Mouse (Mus musculus) forebrain, embryonic 15.5 days (tissue): ENCODE measurements around the gene Lbh. TPM values are rescaled to one million over a fixed set of nuclear protein-coding genes. Genes with fewer than 3 reads are reported as not detected.

ENCODE experiments used
- ATAC-seq: fragments of 200-750 bp; cut with Nextera tagmentation; replicated peaks from 2 replicates; pipeline ENCODE4 v1.8.0; 2017; ENCODE audit warnings: mild to moderate bottlenecking, moderate TSS enrichment, moderate library complexity
- H3K27ac ChIP-seq: fragments of 300-500 bp; sonication (generic); replicated peaks from 2 replicates; pipeline ENCODE4 v1.5.1; 2015; ENCODE audit warnings: mild to moderate bottlenecking, inconsistent platforms
- H3K27me3 ChIP-seq: fragments of 300-500 bp; sonication (generic); 2 replicates; pipeline ENCODE4 v1.6.1; 2015; ENCODE audit warnings: inconsistent platforms
- H3K36me3 ChIP-seq: fragments of 300-500 bp; sonication (generic); 2 replicates; pipeline ENCODE4 v1.6.1; 2015; ENCODE audit warnings: mild to moderate bottlenecking, inconsistent platforms
- H3K4me1 ChIP-seq: fragments of 300-500 bp; sonication (generic); 2 replicates; pipeline ENCODE4 v1.6.1; 2015; ENCODE audit warnings: inconsistent platforms
- H3K4me2 ChIP-seq: fragments of 300-500 bp; sonication (generic); replicated peaks from 2 replicates; pipeline ENCODE4 v1.6.1; 2015; ENCODE audit warnings: mild to moderate bottlenecking, inconsistent platforms
- H3K4me3 ChIP-seq: fragments of 300-500 bp; sonication (generic); 2 replicates; pipeline ENCODE4 v1.5.1; 2015; ENCODE audit warnings: mild to moderate bottlenecking, inconsistent platforms
- H3K9ac ChIP-seq: fragments of 300-500 bp; sonication (generic); replicated peaks from 2 replicates; pipeline ENCODE4 v1.6.1; 2015; ENCODE audit warnings: mild to moderate bottlenecking, inconsistent platforms
- H3K9me3 ChIP-seq: fragments of 300-500 bp; sonication (generic); 2 replicates; pipeline ENCODE4 v1.6.1; 2016; ENCODE audit warnings: inconsistent platforms
- WGBS: fragments of 180-500 bp; shearing (Covaris S2); methylation state at CpG from one replicate; pipeline ENCODE4 v1.1.7; 2015; ENCODE audit warnings: mixed read lengths; 5-methylcytosine and 5-hydroxymethylcytosine counted together
- polyA plus RNA-seq: library from polyadenylated mRNA; unstranded; fragments of >200 nt; fragmentation: Nextera tagmentation; extraction: Ambion mirVana; gene quantifications from 2 replicates; pipeline ENCODE4 v1.2.1, GENCODE M21; 2015

The Lbh gene
- polyA plus RNA-seq, 1 experiment from 2014 or later = 4.5 TPM

DNA sequence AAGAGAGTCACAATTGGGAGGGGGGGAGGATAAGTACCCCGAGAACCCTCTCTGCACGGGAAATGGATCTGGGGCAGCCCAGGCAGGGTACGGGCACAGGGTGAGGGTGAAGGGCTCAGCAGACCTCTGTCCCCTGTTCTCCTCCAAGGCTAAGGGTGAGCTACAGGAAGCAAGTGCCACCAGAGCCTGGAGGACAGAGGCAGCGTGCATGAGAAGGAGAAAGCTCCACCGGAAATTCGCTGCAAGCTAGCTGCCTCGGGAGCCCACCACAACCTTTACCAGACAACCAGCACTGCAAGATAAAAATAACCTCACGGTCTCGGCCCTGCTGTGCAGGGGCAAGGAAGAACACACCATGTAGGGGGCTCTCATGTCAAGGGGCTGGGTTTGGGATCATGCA is 30.0 kb downstream of the Lbh start:
- Histone ChIP-seq H3K9me3 (no peaks in the 10 kb centered on the region), H3K9ac (no peak overlapping the region), H3K27ac (no peak overlapping the region), H3K4me2 (no peak overlapping the region), H3K4me1 (no peaks in the 10 kb centered on the region), H3K36me3 (peaks cover 3% of the 10 kb centered on the region; the same call in 1 of the 2 replicates), H3K27me3 (no peaks in the 10 kb centered on the region), H3K4me3 (no peak overlapping the region)
- WGBS = 91% methylated on average over 9 of the region's 9 CpGs
- ATAC-seq = no peak

DNA sequence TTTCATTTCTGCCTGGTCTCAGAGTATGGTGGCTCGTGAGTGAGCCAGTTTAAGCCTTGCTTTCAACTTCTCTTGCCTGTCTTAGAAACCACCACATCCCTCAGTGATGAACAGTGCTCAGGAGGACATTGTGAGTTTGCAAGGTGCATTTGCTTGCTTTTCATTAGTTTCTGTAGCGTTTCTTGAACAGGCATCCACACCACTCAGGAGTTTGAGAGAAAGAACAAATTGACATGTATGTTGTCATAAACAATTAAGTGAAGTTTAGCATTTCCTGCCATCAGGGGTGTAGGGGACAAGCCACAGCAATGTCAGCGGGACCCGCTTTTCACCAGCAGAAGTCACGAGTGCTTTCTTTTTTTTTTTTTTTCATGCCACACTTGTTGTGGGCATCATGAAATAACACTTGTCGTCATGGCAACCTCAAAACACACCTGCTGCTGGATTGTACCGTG is 31.2 kb downstream of the Lbh start:
- no peaks in the 10 kb centered on the region for H3K36me3 ChIP-seq
- no peak overlapping the region for H3K4me3 ChIP-seq
- H3K9me3 ChIP-seq = no peaks in the 10 kb centered on the region
- 79% methylated on average over 7 of the region's 7 CpGs for WGBS
- no peak for ATAC-seq
- no peaks in the 10 kb centered on the region for H3K4me1 ChIP-seq
- no peak overlapping the region for H3K27ac ChIP-seq
- no peaks in the 10 kb centered on the region for H3K27me3 ChIP-seq
- no peak overlapping the region for H3K9ac ChIP-seq
- no peak overlapping the region for H3K4me2 ChIP-seq

DNA sequence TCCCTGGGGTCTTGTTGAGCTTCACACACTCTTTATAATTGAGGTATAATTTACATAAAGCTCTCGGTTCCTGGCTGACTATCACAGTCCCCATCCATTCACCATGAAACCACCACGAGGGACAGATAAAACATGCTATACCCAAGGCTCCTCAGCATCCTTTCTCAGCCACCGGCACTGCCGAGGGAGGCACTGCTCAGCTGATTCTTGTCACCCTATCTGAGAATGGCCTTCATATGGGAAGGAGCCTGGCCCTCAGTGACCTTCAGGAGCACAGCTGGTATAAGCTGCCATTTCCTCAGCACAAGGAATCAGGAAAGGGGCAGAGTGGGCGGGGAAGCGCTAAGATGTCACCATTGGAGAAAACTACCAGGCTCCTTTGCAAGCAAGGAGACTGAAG is 33.2 kb downstream of the Lbh start:
- 86% methylated on average over 6 of the region's 6 CpGs for WGBS
- H3K9ac ChIP-seq = no peak overlapping the region
- no peak for ATAC-seq
- H3K27ac ChIP-seq = no peak overlapping the region
- H3K36me3 ChIP-seq = no peaks in the 10 kb centered on the region
- no peak overlapping the region for H3K4me3 ChIP-seq
- no peak overlapping the region for H3K4me2 ChIP-seq
- no peaks in the 10 kb centered on the region for H3K27me3 ChIP-seq
- no peaks in the 10 kb centered on the region for H3K4me1 ChIP-seq
- H3K9me3 ChIP-seq = no peaks in the 10 kb centered on the region

DNA sequence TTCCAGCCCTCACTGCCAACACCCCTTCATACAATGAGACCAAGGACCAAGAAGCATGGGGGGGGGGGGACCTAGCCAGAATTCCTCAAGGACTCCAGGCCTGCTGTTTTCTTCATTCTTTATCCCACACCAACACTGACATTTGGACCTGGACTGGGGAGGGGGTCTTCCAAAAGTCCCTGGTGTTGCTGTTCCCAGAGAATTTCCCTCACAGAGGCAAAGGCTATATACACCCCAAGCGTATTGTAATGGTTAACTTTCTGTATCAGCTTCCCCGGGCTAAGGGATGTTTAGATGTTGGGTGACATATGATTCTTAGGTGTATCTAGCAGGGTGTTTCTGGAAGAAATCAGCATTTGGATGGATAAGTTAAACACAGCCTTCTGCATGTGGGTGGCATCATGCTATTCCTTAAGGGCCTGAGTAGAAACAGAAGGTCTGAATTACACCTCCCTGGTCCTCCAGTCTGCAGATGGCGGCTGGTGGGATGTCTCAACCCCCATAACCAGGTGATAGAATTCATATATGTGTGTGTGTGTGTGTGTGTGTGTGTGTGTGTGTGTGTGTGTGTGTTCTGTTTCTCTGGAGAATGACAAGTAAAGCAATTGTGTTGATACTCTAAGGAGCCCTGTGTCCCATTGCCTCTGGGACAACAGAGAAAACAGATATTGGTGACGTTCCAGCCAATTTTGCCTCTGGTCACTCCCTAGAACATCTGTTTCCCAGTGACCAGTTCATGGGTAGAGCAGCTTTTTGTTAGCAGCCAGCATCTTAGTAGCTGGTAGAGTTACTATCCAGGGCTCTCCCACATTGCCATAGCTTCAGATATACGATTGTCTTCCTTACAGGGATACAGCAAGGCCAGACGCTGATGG is 35.9 kb downstream of the Lbh start:
- H3K27ac ChIP-seq = no peak overlapping the region
- WGBS = 92% methylated on average over 6 of the region's 6 CpGs
- H3K27me3 ChIP-seq = no peaks in the 10 kb centered on the region
- H3K4me2 ChIP-seq = no peak overlapping the region
- no peak overlapping the region for H3K9ac ChIP-seq
- H3K4me1 ChIP-seq = no peaks in the 10 kb centered on the region
- no peaks in the 10 kb centered on the region for H3K9me3 ChIP-seq
- no peak overlapping the region for H3K4me3 ChIP-seq
- H3K36me3 ChIP-seq = no peaks in the 10 kb centered on the region
- no peak for ATAC-seq

DNA sequence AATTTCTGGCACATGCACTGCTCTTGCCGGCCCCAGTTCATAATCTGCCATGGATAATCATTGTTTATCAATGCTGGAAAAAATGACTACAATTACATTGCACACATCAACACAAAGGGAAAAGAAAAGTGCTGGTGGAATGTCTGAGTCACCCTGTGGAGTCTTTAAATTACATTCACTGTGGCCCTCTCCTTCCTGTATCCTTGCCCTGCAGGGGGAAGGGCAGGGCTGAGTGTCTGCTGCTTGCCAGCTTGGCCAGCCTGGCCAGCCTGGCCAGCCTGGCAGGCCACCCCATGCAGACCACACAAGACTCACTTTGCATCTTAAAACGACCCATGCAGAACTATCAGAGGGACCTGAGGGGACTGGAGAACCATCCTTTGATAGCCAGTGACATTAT is 37.4 kb downstream of the Lbh start:
- ATAC-seq = no peak
- Histone ChIP-seq H3K4me3 (no peak overlapping the region), H3K4me2 (no peak overlapping the region), H3K9ac (no peak overlapping the region), H3K27ac (no peak overlapping the region), H3K4me1 (no peaks in the 10 kb centered on the region), H3K27me3 (no peaks in the 10 kb centered on the region), H3K9me3 (no peaks in the 10 kb centered on the region), H3K36me3 (no peaks in the 10 kb centered on the region)
- WGBS = 43% methylated on average over 2 of the region's 2 CpGs

DNA sequence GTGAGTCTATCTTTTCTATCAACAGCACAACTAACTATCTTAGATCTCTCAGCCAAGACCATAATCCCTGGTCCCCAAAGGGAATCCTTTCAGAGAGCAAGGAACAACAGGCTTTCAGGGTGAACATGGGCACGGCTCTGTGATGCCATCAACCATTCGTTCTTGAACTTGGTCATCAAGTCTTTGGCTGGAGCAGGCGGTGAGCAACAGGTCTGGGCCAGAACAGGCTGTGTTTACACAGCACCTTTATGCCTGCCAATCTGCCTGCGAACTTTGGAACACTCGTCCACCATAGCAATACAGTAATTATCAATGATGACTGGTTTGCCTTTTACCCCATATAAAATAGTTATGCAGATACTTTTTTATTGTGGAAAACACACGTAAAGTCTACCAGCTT is 38.9 kb downstream of the Lbh start:
- no peak for ATAC-seq
- Histone ChIP-seq H3K4me2 (no peak overlapping the region), H3K27ac (no peak overlapping the region), H3K9me3 (no peaks in the 10 kb centered on the region), H3K4me1 (no peaks in the 10 kb centered on the region), H3K36me3 (no peaks in the 10 kb centered on the region), H3K27me3 (no peaks in the 10 kb centered on the region), H3K4me3 (no peak overlapping the region), H3K9ac (no peak overlapping the region)
- 87% methylated on average over 6 of the region's 6 CpGs for WGBS

DNA sequence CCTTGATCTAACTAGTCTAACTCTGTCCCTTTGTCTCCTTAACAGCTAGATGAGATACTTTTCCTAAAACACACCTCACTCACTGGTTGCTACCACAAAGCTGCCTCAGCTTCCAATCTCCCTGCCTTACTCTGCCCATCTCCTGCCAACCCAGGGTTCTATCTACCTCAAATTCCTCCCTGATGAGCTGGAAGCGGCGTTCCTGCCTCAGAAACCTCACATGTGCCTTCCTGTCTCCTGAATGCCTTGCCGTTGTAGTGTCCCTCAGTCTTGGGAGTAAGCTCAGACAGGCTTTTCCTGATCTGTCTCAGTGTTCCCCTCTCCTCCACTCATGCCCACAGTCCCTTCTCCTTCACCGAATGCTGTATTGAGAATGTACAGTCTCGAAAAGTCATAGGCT is 40.8 kb downstream of the Lbh start:
- no peak overlapping the region for H3K4me3 ChIP-seq
- H3K4me1 ChIP-seq = no peaks in the 10 kb centered on the region
- no peaks in the 10 kb centered on the region for H3K9me3 ChIP-seq
- no peak overlapping the region for H3K27ac ChIP-seq
- no peaks in the 10 kb centered on the region for H3K36me3 ChIP-seq
- H3K4me2 ChIP-seq = no peak overlapping the region
- WGBS = 93% methylated on average over 5 of the region's 5 CpGs
- H3K9ac ChIP-seq = no peak overlapping the region
- no peak for ATAC-seq
- no peaks in the 10 kb centered on the region for H3K27me3 ChIP-seq

DNA sequence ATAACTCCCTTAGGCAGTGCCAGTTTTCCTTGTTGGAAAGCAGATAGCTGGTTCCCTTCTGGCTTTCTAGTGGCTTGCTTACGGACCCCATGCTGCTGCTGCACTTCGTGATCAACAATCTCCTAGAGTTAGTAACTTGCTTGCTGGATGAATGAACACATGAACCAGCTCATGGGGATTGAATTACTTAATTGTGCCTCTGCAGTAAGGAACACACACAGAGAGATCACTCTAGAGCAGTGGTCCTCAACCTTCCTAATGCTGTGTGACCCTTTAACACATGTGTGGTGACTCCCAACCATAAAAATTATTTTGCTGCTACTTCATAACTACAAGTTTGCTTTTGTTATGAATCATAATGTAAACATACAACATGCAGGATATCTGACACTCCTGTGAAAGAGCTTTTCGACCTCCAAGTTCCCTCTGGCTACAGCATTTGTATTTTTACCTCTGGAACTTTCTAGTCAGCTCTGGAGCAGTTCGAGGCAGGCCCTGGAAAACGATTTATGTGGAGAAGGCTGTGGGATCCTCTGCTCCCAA is 41.5 kb downstream of the Lbh start:
- Histone ChIP-seq H3K36me3 (no peaks in the 10 kb centered on the region), H3K4me3 (no peak overlapping the region), H3K4me2 (no peak overlapping the region), H3K4me1 (no peaks in the 10 kb centered on the region), H3K9me3 (no peaks in the 10 kb centered on the region), H3K9ac (no peak overlapping the region), H3K27ac (no peak overlapping the region), H3K27me3 (no peaks in the 10 kb centered on the region)
- no peak for ATAC-seq
- WGBS = 75% methylated on average over 5 of the region's 5 CpGs

DNA sequence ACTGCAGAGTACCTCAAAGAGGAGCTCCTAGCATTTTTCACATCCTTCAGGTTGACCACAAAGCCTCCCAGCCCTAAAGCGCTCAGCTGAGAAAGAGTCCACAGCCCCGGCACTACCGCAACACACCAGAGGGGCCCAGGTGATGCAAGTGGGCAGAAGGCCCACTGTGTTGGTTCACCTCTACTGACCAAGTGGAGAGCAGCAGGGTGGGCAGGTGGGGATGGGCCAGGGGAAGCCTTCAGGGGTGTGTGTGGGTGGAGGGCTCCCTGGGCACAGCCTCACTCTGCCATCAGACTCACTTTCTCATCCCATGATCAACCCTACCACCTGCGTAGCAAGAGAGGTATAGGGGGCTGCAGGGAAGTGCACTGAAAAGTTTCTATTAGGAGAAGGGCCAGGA is 42.1 kb downstream of the Lbh start:
- H3K27me3 ChIP-seq = no peaks in the 10 kb centered on the region
- no peak for ATAC-seq
- no peak overlapping the region for H3K4me3 ChIP-seq
- H3K9me3 ChIP-seq = no peaks in the 10 kb centered on the region
- H3K4me2 ChIP-seq = no peak overlapping the region
- WGBS = 93% methylated on average over 4 of the region's 4 CpGs
- no peak overlapping the region for H3K9ac ChIP-seq
- H3K27ac ChIP-seq = no peak overlapping the region
- no peaks in the 10 kb centered on the region for H3K36me3 ChIP-seq
- no peaks in the 10 kb centered on the region for H3K4me1 ChIP-seq

DNA sequence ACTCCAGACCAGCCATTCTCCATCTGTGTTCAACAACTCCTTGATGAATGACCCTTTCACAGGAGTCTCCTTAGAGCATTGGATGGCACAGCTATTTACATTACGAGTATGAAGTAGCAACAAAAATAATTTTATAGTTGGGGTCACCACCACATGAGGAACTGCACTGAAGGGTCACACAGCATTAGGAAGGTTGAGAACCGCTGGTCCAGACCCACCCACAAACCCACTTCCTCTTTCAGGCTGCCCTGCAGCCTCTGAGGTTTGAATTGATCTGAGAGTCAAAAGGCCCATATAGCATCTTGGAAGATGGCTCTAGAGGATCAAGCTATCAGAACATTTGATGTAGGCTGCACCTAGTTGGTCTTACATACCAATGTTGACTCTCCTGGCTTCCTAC is 42.8 kb downstream of the Lbh start:
- ATAC-seq = no peak
- WGBS = 93% methylated on average over 2 of the region's 2 CpGs

DNA sequence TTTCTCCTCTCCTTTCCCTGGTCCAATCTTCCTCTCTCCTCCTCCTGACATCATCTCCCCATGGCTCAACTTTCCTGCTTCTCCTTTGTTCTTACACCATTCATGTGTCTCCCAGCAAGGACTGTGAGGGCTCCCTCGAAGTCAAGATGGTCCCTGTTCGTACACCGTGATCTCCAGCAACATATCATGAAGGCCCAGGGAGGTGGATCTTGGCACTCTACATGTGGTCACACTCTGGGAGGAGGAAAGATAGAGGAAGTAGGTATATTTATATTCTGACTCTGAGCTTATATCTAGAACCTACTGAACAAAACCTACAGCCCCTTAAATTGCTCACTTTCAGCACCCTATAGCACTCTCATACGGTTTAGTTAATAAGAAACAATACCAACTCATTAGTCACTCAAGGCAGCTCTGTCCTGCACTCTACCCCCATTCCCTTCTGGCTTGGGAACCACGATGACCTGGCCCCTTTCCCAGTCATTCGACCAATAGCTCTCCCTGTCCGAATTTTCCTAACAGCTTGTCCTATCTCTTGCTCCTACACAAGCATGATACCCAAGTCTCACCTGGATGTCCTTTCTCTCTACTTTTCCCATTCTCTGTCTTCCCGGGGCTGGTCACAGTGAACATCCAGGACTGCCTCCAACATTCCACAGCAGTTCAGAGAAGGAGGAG is 44.0 kb downstream of the Lbh start:
- peaks cover 7% of the 10 kb centered on the region; the same call in 1 of the 2 replicates for H3K4me1 ChIP-seq
- no peak overlapping the region for H3K9ac ChIP-seq
- no peaks in the 10 kb centered on the region for H3K27me3 ChIP-seq
- H3K4me3 ChIP-seq = no peak overlapping the region
- no peaks in the 10 kb centered on the region for H3K9me3 ChIP-seq
- H3K4me2 ChIP-seq = no peak overlapping the region
- H3K36me3 ChIP-seq = no peaks in the 10 kb centered on the region
- ATAC-seq = no peak
- no peak overlapping the region for H3K27ac ChIP-seq
- 80% methylated on average over 8 of the region's 8 CpGs for WGBS

More for the DNA sequence above, 42.8 kb downstream of the Lbh start:
- Histone ChIP-seq H3K9me3 (no peaks in the 10 kb centered on the region), H3K4me2 (no peak overlapping the region), H3K27ac (no peak overlapping the region), H3K27me3 (no peaks in the 10 kb centered on the region), H3K4me1 (no peaks in the 10 kb centered on the region), H3K4me3 (no peak overlapping the region), H3K36me3 (no peaks in the 10 kb centered on the region), H3K9ac (no peak overlapping the region)

DNA sequence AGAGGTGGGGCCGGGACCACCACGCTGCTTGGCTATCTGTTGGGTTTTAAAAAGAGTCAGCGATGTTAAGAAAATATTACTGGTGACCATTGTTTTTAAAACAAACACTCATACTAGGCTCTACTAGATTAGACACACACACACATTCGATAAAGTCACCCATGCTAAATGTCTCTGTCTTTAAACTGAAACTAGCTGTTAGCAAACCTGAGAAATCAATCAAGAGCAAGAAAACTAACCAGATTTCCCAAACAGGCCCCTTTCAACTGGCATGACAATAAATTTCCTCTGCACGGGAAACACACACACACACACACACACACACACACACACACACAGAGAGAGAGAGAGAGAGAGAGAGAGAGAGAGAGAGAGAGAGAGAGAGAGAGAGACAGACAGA is 47.6 kb downstream of the Lbh start:
- peaks cover 7% of the 10 kb centered on the region; the same call in 1 of the 2 replicates for H3K4me1 ChIP-seq
- H3K9me3 ChIP-seq = no peaks in the 10 kb centered on the region
- peak overlapping the region; percentile 21; the same call in 1 of the 2 replicates for H3K27ac ChIP-seq
- ATAC-seq = no peak
- no peak overlapping the region for H3K9ac ChIP-seq
- H3K36me3 ChIP-seq = no peaks in the 10 kb centered on the region
- no peak overlapping the region for H3K4me3 ChIP-seq
- WGBS = 90% methylated on average over 5 of the region's 5 CpGs
- H3K27me3 ChIP-seq = no peaks in the 10 kb centered on the region
- H3K4me2 ChIP-seq = no peak overlapping the region
